Mouse (Mus musculus) spleen, postnatal 4 days (tissue): Measurements from ENCODE around the gene Runx2.
A peak's percentile ranks its signal among the peaks of the same experiment; 100 is the strongest.

ENCODE experiments used
- DNase-seq, 2 experiments: peaks; one replicate each; pipeline ENCODE4 v3.0.0; 2022; ENCODE audit warnings: low spot score in 2 of 2

Runx2 gene

GRCm38 (mm10) chr17:44660121-44660806 lies 154.3 kb downstream of the Runx2 start:
- no peak for DNase-seq

- DNase-seq: peak; percentile 48 to 69
Observed at GRCm38 (mm10) chr17:44654503-44654902, 160.1 kb downstream of the Runx2 start.

- DNase-seq: no peak
Observed at GRCm38 (mm10) chr17:44653081-44653480, 161.5 kb downstream of the Runx2 start.

- DNase-seq: no peak
Observed at GRCm38 (mm10) chr17:44652054-44652453, 162.5 kb downstream of the Runx2 start.

GRCm38 (mm10) chr17:44651613-44652012 lies 163.0 kb downstream of the Runx2 start:
- no peak for DNase-seq

- DNase-seq: no peak
Observed at GRCm38 (mm10) chr17:44650431-44650830, 164.2 kb downstream of the Runx2 start.

GRCm38 (mm10) chr17:44649056-44649455 lies 165.5 kb downstream of the Runx2 start:
- DNase-seq: no peak

GRCm38 (mm10) chr17:44647916-44648315 lies 166.7 kb downstream of the Runx2 start:
- DNase-seq: no peak

GRCm38 (mm10) chr17:44645146-44645545 lies 169.5 kb downstream of the Runx2 start:
- DNase-seq: no peak

- no peak for DNase-seq
Observed at GRCm38 (mm10) chr17:44643260-44643659, 171.3 kb downstream of the Runx2 start.

- DNase-seq: no peak
Observed at GRCm38 (mm10) chr17:44642126-44642525, 172.5 kb downstream of the Runx2 start.

GRCm38 (mm10) chr17:44640910-44641309 lies 173.7 kb downstream of the Runx2 start:
- no peak for DNase-seq

- DNase-seq: no peak
Observed at GRCm38 (mm10) chr17:44639446-44639845, 175.2 kb downstream of the Runx2 start.

- no peak for DNase-seq
Observed at GRCm38 (mm10) chr17:44637181-44637880, 177.3 kb downstream of the Runx2 start.

- DNase-seq: no peak
Observed at GRCm38 (mm10) chr17:44634486-44634885, 180.1 kb downstream of the Runx2 start.

GRCm38 (mm10) chr17:44633607-44634415 lies 180.8 kb downstream of the Runx2 start:
- DNase-seq: no peak

- DNase-seq: no peak
Observed at GRCm38 (mm10) chr17:44632941-44633340, 181.7 kb downstream of the Runx2 start.

- DNase-seq: no peak
Observed at GRCm38 (mm10) chr17:44632292-44632691, 182.3 kb downstream of the Runx2 start.

- no peak for DNase-seq
Observed at GRCm38 (mm10) chr17:44631577-44631976, 183.0 kb downstream of the Runx2 start.

- DNase-seq: no peak
Observed at GRCm38 (mm10) chr17:44627317-44627716, 187.3 kb downstream of the Runx2 start.

GRCm38 (mm10) chr17:44623707-44624106 lies 190.9 kb downstream of the Runx2 start:
- DNase-seq: no peak

GRCm38 (mm10) chr17:44623271-44623670 lies 191.3 kb downstream of the Runx2 start:
- no peak for DNase-seq
